Mouse (Mus musculus): ENCODE data around the gene Pafah2. TPM values are rescaled to one million over a fixed set of nuclear protein-coding genes. Genes with fewer than 3 reads are reported as not detected.

Gene Pafah2
- total RNA-seq, 2 experiments from 2014 or later = 15.2 to 17.8 TPM

DNA sequence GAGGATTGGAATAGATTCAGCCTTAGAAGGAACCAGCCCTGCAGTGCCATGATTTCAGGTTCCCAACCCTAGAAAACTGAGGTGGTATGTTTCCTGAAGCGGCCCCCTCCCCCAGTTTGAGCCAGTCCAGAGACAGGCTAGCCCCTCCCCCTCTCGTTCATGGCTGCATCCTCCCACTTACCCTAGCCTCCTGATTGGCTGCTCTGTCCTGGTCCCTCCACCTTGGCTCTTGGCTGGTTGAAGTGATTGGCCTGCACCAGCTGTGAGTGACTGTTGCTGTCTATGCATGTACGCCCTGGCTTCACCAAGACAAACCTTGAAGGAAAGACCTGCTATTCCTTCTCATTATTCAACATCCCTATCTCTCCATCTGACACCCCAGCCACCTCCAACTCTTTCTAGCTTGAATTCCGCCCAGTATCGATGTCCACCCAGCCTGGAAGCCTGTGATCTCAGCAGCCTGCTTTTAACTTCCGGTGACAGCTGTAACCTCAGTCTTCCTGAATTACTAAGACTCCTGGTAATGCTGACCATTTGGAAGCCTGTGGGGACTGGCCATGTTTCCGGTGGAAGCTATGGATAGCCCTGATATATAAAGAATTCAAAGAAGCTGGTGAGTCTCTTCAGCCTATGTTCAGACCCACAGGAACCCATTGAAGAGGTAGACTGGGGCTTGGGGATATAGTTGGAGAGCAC, 61.2 kb downstream of the Pafah2 start:
- no peak for DNase-seq (ENCODE audit: low spot score in 2 of 2)

DNA sequence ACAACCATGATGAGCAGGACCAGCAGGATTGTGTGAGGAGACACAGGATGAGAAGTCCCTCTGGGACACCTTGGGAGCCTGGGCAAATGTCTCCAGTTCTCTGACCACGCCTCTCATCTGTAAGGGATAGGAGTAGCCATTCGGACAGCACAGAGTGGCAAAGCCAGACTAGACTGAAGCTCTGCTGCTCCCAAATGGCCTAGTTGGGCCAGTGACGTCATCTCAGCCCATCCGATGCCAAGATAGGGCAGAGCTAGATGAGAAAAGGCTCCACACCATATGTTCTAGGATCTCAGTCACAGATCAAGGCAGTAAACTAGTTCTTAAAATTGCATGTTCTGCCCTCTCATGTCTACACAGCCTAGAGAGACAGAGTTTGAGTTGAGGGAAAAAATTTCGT, 62.7 kb downstream of the Pafah2 start:
- DNase-seq (ENCODE audit: low spot score in 2 of 2) = no peak

DNA sequence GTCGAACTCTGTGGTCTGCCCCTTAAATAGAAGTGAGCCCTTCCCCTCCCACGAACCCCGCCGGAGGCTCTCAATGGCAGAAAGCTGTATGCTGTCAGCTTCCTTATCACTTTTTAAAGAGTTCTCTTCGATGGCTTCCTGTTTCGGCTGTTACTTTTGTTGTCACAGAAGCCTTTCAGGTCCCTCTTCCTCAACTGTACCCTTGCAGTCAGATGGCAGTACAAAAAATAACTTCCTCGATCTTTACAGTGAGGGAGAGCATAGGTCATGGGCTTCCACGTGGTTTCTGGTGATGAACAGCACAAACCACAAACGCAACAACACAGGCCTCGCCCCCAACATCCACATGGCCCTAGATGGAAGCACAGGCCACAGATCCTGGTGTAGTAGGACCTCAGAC, 64.2 kb downstream of the Pafah2 start:
- no peak for DNase-seq (ENCODE audit: low spot score in 2 of 2)

DNA sequence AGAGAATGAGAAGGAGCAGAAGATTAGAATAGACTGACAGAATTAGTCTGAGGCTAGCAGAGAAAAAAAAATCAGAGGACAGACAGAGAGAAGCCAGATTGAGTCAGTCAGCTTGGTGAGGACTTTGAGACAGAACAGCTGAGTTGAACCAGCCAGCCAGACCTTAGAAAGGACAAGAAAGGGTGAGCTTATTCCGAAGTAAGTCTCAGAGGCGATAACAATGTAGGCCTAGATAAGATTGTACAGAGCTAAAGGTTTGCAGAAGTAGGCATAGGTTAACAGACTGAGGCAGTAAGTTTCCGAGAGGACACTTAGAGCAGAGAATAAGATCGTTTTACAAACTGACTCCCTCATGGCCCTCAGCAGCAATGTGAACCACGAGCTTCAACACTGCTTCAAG, 65.1 kb downstream of the Pafah2 start:
- DNase-seq (ENCODE audit: low spot score in 2 of 2) = no peak

DNA sequence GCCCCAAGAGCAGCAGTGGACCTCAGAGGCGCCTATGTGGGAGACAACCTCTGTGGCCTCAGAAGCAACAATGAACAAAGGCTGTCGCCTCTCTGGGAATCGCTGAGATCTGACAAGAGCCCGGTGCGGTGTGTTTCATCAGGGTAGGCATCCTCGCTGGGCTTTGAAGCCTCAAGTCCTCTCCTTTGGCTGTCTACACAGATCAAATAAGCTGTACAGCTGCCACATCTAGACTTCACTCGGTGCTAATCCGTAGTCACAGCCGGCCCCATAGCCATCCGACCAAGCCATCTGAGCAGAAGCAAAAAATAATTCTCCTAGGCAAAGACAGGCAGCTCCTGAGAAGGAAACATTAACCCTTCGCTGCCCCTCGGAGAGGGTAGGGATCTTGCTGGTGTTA, 69.7 kb downstream of the Pafah2 start:
- DNase-seq (ENCODE audit: low spot score in 2 of 2) = no peak

DNA sequence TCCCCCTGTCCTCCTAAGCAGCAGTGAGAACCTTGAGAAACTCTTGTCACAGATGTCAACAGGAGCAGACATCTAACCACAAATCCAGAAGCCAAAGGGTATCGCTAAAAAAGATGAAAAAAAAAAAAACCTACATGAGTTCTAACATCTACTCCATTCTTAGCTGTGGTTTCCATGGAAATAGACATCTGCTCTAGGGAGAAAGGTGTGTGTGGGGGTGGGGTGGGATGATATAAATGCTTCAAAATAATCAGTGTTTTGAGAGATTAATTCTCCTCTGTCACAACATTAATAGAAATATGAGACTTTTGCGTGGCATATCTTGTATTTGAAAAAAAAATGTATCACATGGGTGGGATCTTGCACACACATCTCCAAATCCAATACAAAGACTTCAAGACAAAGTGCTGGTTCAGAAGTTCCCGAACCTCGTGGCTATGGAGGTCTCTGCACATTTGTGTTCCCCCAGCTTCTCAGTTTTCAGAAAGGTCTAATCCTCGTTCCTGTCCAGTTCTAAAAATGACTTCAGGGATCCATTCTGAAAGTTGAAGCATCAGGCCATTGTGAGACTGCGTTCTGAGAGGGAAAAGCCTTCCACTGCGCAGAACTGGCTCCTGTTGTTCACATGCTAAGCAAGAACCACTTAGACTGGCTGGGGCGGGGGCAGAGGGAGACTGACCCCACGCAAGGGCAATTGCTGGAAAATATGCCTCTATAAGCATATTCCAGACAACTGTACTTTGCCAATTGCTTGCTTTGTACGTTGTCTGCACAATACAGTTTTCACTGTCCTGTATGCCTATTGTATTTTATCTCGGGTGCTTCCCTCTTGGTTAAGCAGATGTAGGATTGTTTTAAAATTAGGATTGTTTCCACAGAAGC, 70.5 kb downstream of the Pafah2 start:
- DNase-seq (ENCODE audit: low spot score in 2 of 2) = no peak

DNA sequence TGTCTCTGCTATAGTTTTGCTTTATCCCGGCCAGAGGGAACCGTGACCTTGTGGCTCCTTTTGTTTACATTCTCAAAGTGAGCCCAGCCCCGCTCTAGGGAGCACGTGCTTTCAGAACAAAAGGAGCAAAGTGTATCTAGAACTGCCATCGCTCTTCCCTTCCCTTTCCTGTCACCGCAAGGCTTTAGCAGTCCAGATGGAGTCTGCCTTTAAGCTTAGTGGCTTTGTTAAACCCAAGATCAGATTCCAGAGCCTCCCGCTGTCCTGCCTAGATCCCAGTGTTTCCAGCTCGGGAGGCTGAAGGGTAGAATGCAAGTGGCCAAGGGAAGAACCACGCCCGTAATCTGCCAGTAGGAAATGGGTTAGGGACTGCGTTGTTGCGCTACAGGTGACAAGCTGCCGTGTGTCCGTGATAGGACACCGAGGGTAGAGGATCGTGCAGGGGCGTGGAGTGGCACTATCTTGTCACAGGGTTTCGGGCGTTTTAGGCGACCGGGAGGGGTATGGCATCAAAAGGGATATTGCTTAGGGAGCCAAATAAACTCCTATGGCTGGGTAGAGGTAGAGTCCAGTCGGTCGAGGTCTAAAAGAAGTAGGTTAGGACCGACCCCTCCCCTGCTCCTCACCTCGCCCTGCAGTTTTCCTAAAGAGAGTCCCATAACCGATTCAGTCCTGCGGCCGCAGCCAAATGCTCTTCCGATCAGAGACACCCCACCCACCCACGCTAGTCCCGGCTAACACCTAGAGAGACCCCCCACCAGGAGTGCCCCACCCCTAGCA, 71.5 kb downstream of the Pafah2 start:
- DNase-seq (ENCODE audit: low spot score in 2 of 2) = no peak

DNA sequence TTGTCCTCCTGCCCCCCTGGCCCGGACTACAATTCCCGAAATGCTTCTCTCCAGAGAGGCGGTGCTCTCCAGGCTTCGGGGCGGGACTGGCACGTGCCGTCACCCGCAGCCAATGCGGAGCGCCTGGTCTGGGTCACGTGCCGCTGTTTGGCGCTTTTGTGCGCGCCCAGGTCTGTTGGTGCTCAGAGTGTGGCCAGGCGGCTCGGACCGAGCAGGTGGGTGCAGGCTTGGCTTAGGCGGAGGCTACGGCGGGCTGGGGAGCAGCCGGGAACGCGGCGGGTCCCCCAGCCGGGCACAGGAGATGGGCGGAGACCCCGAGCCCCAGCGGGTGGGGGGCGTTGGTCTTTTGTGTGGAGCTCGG, 72.1 kb downstream of the Pafah2 start, which contains the start of gene Stmn1:
TSS of gene Stmn1 (plus strand) at position 106 of the 361 bp plus-strand sequence.
- DNase-seq (ENCODE audit: low spot score in 2 of 2) = peak; percentile 85 to 88

DNA sequence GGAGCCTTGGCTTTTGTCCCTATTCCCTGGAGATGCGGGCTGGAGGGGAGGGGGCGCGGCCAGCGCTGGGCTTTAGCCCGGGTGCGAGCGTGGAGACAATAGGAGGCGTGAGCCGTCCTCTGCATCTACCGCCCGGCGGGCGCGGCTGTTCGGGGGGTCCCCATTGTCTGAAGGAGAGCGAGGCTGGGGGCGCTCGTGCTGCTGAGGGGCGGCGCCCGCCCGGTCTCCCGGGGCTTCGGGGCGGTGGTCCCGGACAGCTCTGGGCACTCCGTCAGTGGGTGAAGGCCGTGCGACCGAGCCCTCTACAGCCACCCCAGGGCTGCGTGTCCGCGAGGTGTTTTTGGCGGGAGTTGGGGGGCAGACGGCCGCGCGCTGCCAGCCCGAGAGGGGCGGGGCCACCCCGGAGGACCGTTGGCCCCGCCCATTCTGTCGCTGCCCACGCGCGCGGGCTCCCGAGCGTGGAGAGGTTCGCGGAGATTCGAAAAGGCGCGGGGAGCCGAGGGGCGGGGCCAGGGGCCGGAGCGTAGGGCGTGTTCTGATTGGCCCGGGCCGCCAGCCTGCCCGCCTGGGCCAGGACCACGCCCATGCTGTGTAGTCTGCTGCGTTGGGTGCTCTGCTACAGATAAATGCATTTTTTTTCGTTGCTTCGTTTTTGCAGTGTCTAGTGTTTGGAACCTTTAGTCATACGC, 72.6 kb downstream of the Pafah2 start:
- DNase-seq (ENCODE audit: low spot score in 2 of 2) = peak; percentile 93

DNA sequence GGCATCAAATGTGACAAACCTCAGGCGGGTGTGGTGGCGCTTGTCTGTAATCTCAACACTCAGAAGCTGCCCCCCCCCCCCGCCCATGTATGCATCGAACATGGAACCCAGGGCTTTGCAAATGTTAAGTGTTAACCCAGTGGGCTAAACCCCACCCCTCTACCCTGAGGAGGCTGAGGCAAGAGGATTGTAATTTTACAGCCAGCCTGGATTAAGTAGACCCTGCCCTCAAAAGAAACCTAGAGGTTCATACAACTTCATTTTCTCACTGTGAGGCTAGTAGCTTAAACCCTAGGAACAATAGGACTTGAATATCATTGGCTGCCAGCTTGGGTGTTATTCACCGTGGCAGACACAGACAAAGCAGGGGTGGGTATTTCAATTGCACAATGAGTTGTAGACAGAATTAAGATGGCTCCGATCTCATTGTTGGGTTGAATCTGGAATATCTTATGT, 73.2 kb downstream of the Pafah2 start:
- DNase-seq (ENCODE audit: low spot score in 2 of 2) = no peak

DNA sequence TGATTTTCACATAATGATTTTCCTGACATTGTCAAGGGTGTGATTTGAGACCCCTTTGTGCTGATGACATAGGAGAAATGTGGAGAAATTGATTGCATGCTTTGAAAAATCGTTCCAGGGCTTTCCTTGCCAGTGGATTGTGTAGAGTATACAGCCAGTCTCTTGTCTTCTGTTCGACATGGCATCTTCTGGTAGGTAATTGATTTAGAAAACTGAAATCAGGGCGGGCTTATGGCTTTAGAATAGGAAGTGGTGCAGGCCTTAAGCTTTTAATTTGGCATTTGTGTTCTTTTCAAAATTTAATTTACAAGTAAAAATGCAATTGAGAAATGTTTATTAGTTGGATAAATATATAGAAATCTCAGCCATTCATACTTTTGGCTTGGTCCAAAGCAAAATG, 73.9 kb downstream of the Pafah2 start:
- DNase-seq (ENCODE audit: low spot score in 2 of 2) = no peak

DNA sequence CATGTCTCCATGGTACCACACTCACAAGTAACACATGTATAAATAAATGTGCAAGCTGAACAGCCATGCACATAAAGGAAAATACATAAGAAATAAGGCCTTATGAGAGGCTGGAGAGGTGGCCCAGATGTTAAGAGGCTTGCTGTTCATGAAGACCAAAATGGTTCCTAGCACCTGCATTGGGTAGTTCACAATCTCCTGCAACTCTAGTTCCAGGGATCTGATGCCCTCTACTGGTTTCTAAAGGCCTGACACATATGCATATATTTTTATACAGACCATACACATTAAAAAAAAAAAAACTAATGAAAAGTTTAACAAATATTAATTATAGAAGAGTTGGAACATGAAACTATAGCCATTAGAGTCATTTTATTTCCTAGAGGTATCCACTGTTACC, 75.3 kb downstream of the Pafah2 start:
- no peak for DNase-seq (ENCODE audit: low spot score in 2 of 2)

DNA sequence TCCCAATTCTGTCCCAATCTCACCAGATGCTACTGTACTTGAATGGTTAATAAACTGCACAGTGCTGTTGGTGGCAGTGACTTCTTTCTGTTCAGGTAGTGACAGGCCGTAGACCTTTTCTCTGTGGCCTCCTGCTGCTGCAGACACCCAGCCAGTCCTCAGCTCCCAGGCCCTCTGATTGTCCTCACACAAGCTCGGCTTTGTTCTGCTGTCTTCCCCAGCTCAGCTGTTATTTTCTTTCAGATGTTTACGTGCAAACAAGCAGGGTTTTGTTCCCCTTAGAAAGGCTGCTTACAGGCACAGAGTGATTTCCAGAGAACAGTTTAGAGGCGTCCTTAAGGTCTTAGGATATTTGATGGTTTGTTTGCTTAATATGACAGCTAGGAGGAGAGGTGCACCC, 77.6 kb downstream of the Pafah2 start:
- no peak for DNase-seq (ENCODE audit: low spot score in 2 of 2)

DNA sequence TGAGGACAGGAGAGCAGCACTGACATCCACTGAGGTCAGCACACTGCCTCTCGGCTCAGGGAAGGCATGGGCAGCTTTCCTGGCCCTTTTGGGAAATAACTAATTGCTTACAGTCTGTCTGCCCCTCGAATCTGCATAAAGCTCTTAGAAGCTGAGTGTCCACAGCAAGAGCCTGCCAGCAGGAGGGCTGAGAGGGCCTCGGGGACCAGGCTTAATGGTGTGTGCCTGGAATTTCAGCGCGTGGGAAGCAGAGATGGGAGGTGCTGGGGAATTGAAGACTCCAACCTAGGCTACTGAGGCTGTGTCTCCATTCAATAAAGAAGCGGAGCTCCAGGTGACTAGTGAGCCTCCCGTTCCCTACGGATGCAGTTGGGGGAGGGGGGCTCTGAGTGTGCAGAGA, 78.1 kb downstream of the Pafah2 start:
- DNase-seq (ENCODE audit: low spot score in 2 of 2) = no peak

DNA sequence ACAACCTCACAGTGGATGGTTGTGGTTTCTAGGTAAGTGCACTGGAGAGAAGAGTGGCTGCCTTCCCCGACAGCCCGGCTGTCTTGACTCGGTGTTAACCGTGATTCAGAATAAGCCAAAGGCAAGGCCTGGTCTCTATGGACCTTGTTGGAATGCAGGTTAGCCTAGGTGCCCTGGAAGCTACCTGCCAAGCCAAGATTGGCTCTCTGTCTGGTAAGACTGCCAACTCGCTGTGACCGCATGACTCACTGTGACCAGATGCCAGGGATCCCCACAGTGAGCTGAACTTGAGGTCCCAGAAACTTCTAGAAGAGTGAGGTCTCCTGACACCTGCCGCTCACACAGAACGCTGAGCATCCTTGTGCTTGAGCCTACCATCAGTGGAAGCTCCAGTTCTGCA, 80.8 kb downstream of the Pafah2 start:
- no peak for DNase-seq (ENCODE audit: low spot score in 2 of 2)

Small RNA genes lying within 50 kb of the gene (microRNA-seq; reads per million reads assigned to microRNA genes)
- 0 to 0.47 reads per million in 2 experiments for gene Gm23634 (ENCODE audit: borderline number of aligned reads in 2 of 2)

Other genes starting within 250 kb of the Pafah2 start
- 10 to 100 TPM; 12.9 to 15.4 TPM for gene Cep85, start 209.2 kb upstream of the Pafah2 start, total RNA-seq (2021)
- gene Gm7534, start 193.3 kb upstream of the Pafah2 start, total RNA-seq (2021) = not detected
- gene Catsper4, start 168.9 kb upstream of the Pafah2 start, total RNA-seq (2021) = not detected
- under 1 TPM; 0.66 to 0.99 TPM for gene Cnksr1, start 157.9 kb upstream of the Pafah2 start, total RNA-seq (2021)
- not detected for gene E130218I03Rik, start 152.7 kb upstream of the Pafah2 start, total RNA-seq (2021)
- gene Zfp593, start 150.7 kb upstream of the Pafah2 start, total RNA-seq (2021) = 10 to 100 TPM; 10.5 to 10.8 TPM
- not detected for gene Gm30191, start 149.4 kb upstream of the Pafah2 start, total RNA-seq (2021)
- 10 to 100 TPM in 1 of 2 experiments, 1 to 10 TPM in 1; 9.3 to 10.0 TPM for gene Grrp1, start 142.2 kb upstream of the Pafah2 start, total RNA-seq (2021)
- gene Pdik1l, start 108.4 kb upstream of the Pafah2 start, total RNA-seq (2021) = 10 to 100 TPM; 14.0 to 22.5 TPM
- under 1 TPM in 1 of 2 experiments, not detected in 1; 0.32 TPM for gene Trim63, start 81.2 kb upstream of the Pafah2 start, total RNA-seq (2021)
- gene Slc30a2, start 53.1 kb upstream of the Pafah2 start, total RNA-seq (2021) = 10 to 100 TPM; 28.9 to 47.4 TPM
- 1 to 10 TPM; 3.3 to 4.2 TPM for gene Extl1, start 12.5 kb upstream of the Pafah2 start, total RNA-seq (2021)
- gene Stmn1, start 72.0 kb downstream of the Pafah2 start, total RNA-seq (2021) = 10 to 100 TPM; 24.8 to 25.6 TPM
- 10 to 100 TPM; 22.2 to 30.2 TPM for gene Paqr7, start 100.4 kb downstream of the Pafah2 start, total RNA-seq (2021)
- under 1 TPM; 0.48 to 0.56 TPM for gene Aunip, start 114.7 kb downstream of the Pafah2 start, total RNA-seq (2021)
- gene Mtfr1l, start 139.1 kb downstream of the Pafah2 start, total RNA-seq (2021) = 100 to 1,000 TPM; 123 to 132 TPM
- 10 to 100 TPM; 24.3 to 28.9 TPM for gene Selenon, start 155.8 kb downstream of the Pafah2 start, total RNA-seq (2021)

All from adrenal gland, adult 18-20 months (tissue).